In genomic region chr11:68007645-68008044, GRCm38 (mm10) we compare ENCODE assay signal across 21 mouse cellular contexts. TPM values are rescaled to one million over a fixed set of nuclear protein-coding genes. Genes with fewer than 3 reads are reported as not detected.
DNase-seq lines count a peak whose midpoint lies in the region; ATAC-seq and TF ChIP-seq lines count a peak whose summit lies in the region.
"Had no signal": no experiment of that assay in that cellular context is flagged by ENCODE, and none has a peak within 500 bp of the region (broad histone marks: within the 10 kb centered on the region; RNA-seq: fewer than 3 reads in every experiment).

No protein-coding gene starts in this region.

- H3K36me3 ChIP-seq in kidney, embryonic 15.5 days: no peaks in the 10 kb centered on the region
- no peaks in the 10 kb centered on the region for H3K36me3 ChIP-seq in kidney, adult 2 months (ENCODE audit: control insufficient read depth, insufficient read depth, low read length)
- no peaks in the 10 kb centered on the region for H3K36me3 ChIP-seq in embryonic facial prominence, embryonic 10.5 days (replicated peaks)
- H3K36me3 ChIP-seq: heart, embryonic 10.5 days; limb, embryonic 12.5 days; liver, embryonic 15.5 days; midbrain, embryonic 12.5 days had no signal

- H3K4me3 ChIP-seq in kidney, embryonic 15.5 days (replicated peaks): no peak overlapping the region
- no peak overlapping the region for H3K4me3 ChIP-seq in kidney, adult 2 months (ENCODE audit: insufficient read depth, low read depth, low read length)
- no peak overlapping the region for H3K4me3 ChIP-seq in embryonic facial prominence, embryonic 10.5 days
- H3K4me3 ChIP-seq: erythroblast, embryonic 14.5 days; heart, embryonic 10.5 days; limb, embryonic 12.5 days; liver, embryonic 15.5 days; midbrain, embryonic 12.5 days; neural tube, embryonic 13.5 days had no signal

- H3K4me1 ChIP-seq in kidney, embryonic 15.5 days: peaks cover 23% of the 10 kb centered on the region
- H3K4me1 ChIP-seq in kidney, adult 2 months (ENCODE audit: control insufficient read depth, insufficient read depth, low read length): no peaks in the 10 kb centered on the region
- peaks cover 37% of the 10 kb centered on the region for H3K4me1 ChIP-seq in embryonic facial prominence, embryonic 10.5 days
- H3K4me1 ChIP-seq: liver, embryonic 15.5 days had no signal

- H3K9ac ChIP-seq in kidney, embryonic 15.5 days: no peak overlapping the region
- H3K9ac ChIP-seq: limb, embryonic 12.5 days; liver, embryonic 15.5 days; midbrain, embryonic 12.5 days; neural tube, embryonic 13.5 days had no signal

- H3K9me3 ChIP-seq in kidney, embryonic 15.5 days (replicated peaks): no peaks in the 10 kb centered on the region
- no peaks in the 10 kb centered on the region for H3K9me3 ChIP-seq in embryonic facial prominence, embryonic 10.5 days
- H3K9me3 ChIP-seq: heart, embryonic 10.5 days; limb, embryonic 12.5 days; liver, embryonic 15.5 days; midbrain, embryonic 12.5 days; neural tube, embryonic 13.5 days had no signal

- H3K27ac ChIP-seq in kidney, embryonic 15.5 days: peak overlapping the region; percentile 56
- no peak overlapping the region for H3K27ac ChIP-seq in kidney, adult 2 months (ENCODE audit: insufficient read depth, low read depth, low read length)
- peak overlapping the region; percentile 48; the same call in 1 of the 2 replicates for H3K27ac ChIP-seq in embryonic facial prominence, embryonic 10.5 days (replicated peaks)
- H3K27ac ChIP-seq: heart, embryonic 10.5 days; limb, embryonic 12.5 days; liver, embryonic 15.5 days had no signal

- TF ChIP-seq POLR2A in kidney, adult 2 months (IDR thresholded peaks at IDR 0.05; ENCODE audit: low read depth, low read length): no peak

- 32% methylated on average over 6 of the region's 6 CpGs for WGBS in kidney, embryonic 15.5 days
- WGBS in kidney, adult 2 months: 61% methylated on average over 6 of the region's 6 CpGs
- WGBS in embryonic facial prominence, embryonic 10.5 days: 52% methylated on average over 6 of the region's 6 CpGs

- no peak for TF ChIP-seq CTCF in kidney, adult 2 months (conservative IDR thresholded peaks at IDR 0.05; ENCODE audit: insufficient read depth, insufficient read length, low read depth, low read length)

- no peak overlapping the region for H3K4me2 ChIP-seq in kidney, embryonic 15.5 days
- H3K4me2 ChIP-seq: limb, embryonic 12.5 days; liver, embryonic 15.5 days; midbrain, embryonic 12.5 days; neural tube, embryonic 13.5 days had no signal

- DNase-seq in kidney, adult 2 months: no peak
- peak; percentile 49 for DNase-seq in 3T3-L1 (ENCODE audit: low read depth, low spot score)
- DNase-seq in adrenal gland, adult 8-10 months: peak; percentile 46
- DNase-seq in embryonic facial prominence, embryonic 10.5 days (ENCODE audit: low spot score): no peak
- no peak for DNase-seq in thymus, postnatal 14 days
- no peak for DNase-seq in ovary, adult 18-20 months (ENCODE audit: low spot score)
- no peak for DNase-seq in thymus, postnatal 10 days (ENCODE audit: low spot score in 2 of 2)
- DNase-seq: cerebellum, adult 2 months; gastrocnemius, postnatal 14 days; heart, postnatal 36 days; lung, postnatal 14 days; retina, postnatal 1 day; thymus, postnatal 4 days had no signal

- no peaks in the 10 kb centered on the region for H3K27me3 ChIP-seq in kidney, embryonic 15.5 days
- no peaks in the 10 kb centered on the region for H3K27me3 ChIP-seq in kidney, adult 2 months (replicated peaks; ENCODE audit: control insufficient read depth, insufficient read depth, low read length)
- no peaks in the 10 kb centered on the region for H3K27me3 ChIP-seq in embryonic facial prominence, embryonic 10.5 days (replicated peaks; ENCODE audit: low read depth, poor library complexity, severe bottlenecking)
- H3K27me3 ChIP-seq: limb, embryonic 12.5 days; liver, embryonic 15.5 days had no signal

- no peak for ATAC-seq in kidney, embryonic 15.5 days (replicated peaks; ENCODE audit: low FRiP score)
- ATAC-seq: inflammation-experienced regulatory T-cells, adult 6 months had no signal

RNA-seq across cellular contexts. Expression of gene Stx8, which starts 41.7 kb away (rescaled TPM):
- polyA plus RNA-seq in kidney, embryonic 15.5 days (2015; fragmentation: Nextera tagmentation; extraction: Ambion mirVana): 51.1 and 52.4 TPM in 2 replicates
- 6.9 and 10.7 TPM in 2 replicates for polyA plus RNA-seq in kidney, adult 2 months (2012; rRNA removed)
- 10 to 100 TPM; 31.1 to 39.6 (median 38.3) TPM for total RNA-seq in adrenal gland, adult 8-10 months (2022)
- 44.7 and 44.8 TPM in 2 replicates for polyA plus RNA-seq in embryonic facial prominence, embryonic 10.5 days (2016; fragmentation: Nextera tagmentation; extraction: Ambion mirVana)

RNA-seq across cellular contexts. Expression of gene Cfap52, which starts 42.2 kb away (rescaled TPM):
- 1.2 and 1.5 TPM in 2 replicates for polyA plus RNA-seq in kidney, embryonic 15.5 days (2015; fragmentation: Nextera tagmentation; extraction: Ambion mirVana)
- polyA plus RNA-seq in kidney, adult 2 months (2012; rRNA removed): 1.9 and 4.8 TPM in 2 replicates
- total RNA-seq in adrenal gland, adult 8-10 months (2022): not detected
- 0.34 and 0.55 TPM in 2 replicates for polyA plus RNA-seq in embryonic facial prominence, embryonic 10.5 days (2016; fragmentation: Nextera tagmentation; extraction: Ambion mirVana)
- total RNA-seq: heart, postnatal 36 days had no signal
- polyA plus RNA-seq: erythroblast, embryonic 14.5 days; inflammation-experienced regulatory T-cells, adult 6 months; liver, embryonic 15.5 days had no signal

Comparison
In these comparisons a context has a peak if more than half of its experiments do, and no peak if none do; other contexts are left out.
1. DNase-seq: peak in 3T3-L1 (single experiment) and adrenal gland, adult 8-10 months (single experiment); none in kidney, adult 2 months (single experiment), embryonic facial prominence, embryonic 10.5 days (single experiment), thymus, postnatal 14 days (single experiment), ovary, adult 18-20 months (single experiment) and thymus, postnatal 10 days (0 of 2).